Mouse (Mus musculus): ENCODE data around the gene Tlr6.

DNA sequence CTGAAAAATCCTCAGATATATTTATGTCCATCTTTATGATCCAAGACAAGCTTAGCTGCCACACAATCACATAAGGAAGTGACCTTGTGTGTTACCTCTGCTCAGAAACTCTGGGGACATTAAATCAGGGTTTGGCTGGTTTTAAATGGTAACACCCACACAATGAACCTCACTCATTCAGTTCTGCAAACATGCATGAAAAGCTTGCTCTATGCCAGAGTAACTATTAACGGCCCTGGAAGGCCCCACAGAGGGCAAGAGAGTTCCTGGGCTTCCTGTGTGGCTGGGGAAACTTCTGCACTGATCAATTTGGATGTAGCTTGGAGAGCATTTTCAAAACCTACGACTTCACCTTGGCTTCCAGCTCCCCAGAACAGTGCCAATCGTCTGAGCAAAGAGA, 27.7 kb downstream of the Tlr6 start:
- TF ChIP-seq EP300 (IDR thresholded peaks at IDR 0.05; ENCODE audit: low read depth) (no peak), CTCF (IDR thresholded peaks at IDR 0.05; ENCODE audit: low read depth) (no peak)
